Mouse (Mus musculus) liver, postnatal 0 days (tissue): Measurements from ENCODE around the gene Pth2. TPM values are rescaled to one million over a fixed set of nuclear protein-coding genes. Genes with fewer than 3 reads are reported as not detected.

Experiments used
- ATAC-seq: fragments of 200-750 bp; cut with Nextera tagmentation; 2 replicates; pipeline ENCODE4 v1.8.0; 2017; ENCODE audit warnings: mild to moderate bottlenecking, moderate library complexity
- DNase-seq: peaks from one replicate; pipeline ENCODE4 v3.0.0-alpha.2; 2016
- H3K27ac ChIP-seq: fragments of 300-500 bp; sonication (generic); 2 replicates; pipeline ENCODE4 v1.5.1; 2014; ENCODE audit warnings: antibody characterized with exemption, moderate library complexity, mild to moderate bottlenecking, low read depth
- H3K27me3 ChIP-seq: fragments of 300-500 bp; sonication (generic); 2 replicates; pipeline ENCODE4 v1.6.1; 2014; ENCODE audit warnings: low read length, control low read depth, mixed read lengths; ENCODE audit not compliant: insufficient read depth
- H3K36me3 ChIP-seq: fragments of 300-500 bp; sonication (generic); replicated peaks from 2 replicates; pipeline ENCODE4 v1.6.1; 2014; ENCODE audit warnings: mild to moderate bottlenecking, control low read depth, low read length, moderate library complexity, mixed read lengths; ENCODE audit not compliant: insufficient read depth
- H3K4me1 ChIP-seq: fragments of 300-500 bp; sonication (generic); 2 replicates; pipeline ENCODE4 v1.6.1; 2014; ENCODE audit warnings: antibody characterized with exemption, mild to moderate bottlenecking, control low read depth; ENCODE audit not compliant: insufficient read depth
- H3K4me2 ChIP-seq: fragments of 300-500 bp; sonication (generic); 2 replicates; pipeline ENCODE4 v1.6.1; 2014; ENCODE audit warnings: low read depth, mild to moderate bottlenecking, low read length, moderate library complexity, mixed read lengths
- H3K4me3 ChIP-seq: fragments of 300-500 bp; sonication (generic); 2 replicates; pipeline ENCODE4 v1.5.1; 2014; ENCODE audit warnings: low read depth, low read length
- H3K9ac ChIP-seq: fragments of 300-500 bp; sonication (generic); replicated peaks from 2 replicates; pipeline ENCODE4 v1.6.1; 2014; ENCODE audit warnings: mild to moderate bottlenecking, moderate library complexity
- H3K9me3 ChIP-seq: fragments of 300-500 bp; sonication (generic); 2 replicates; pipeline ENCODE4 v1.6.1; 2016; ENCODE audit warnings: mild to moderate bottlenecking, control low read depth, low read length, mixed read lengths
- CTCF ChIP-seq: sonication (generic); IDR thresholded peaks from 2 replicates; pipeline ENCODE4 v1.5.1; 2016; ENCODE audit warnings: antibody characterized with exemption, low read depth
- EP300 ChIP-seq: IDR thresholded peaks from 2 replicates; pipeline ENCODE4 v1.6.1; 2016; ENCODE audit warnings: antibody characterized with exemption, low read depth, mild to moderate bottlenecking
- WGBS: fragments of 180-500 bp; shearing (Covaris S2); extraction: QIAGEN DNeasy Blood & Tissue Kit; methylation state at CpG from one replicate; pipeline ENCODE4 v1.1.7; 2014; ENCODE audit not compliant: insufficient replicate concordance; 5-methylcytosine and 5-hydroxymethylcytosine counted together
- polyA plus RNA-seq: library from polyadenylated mRNA; unstranded; fragments of >200 nt; fragmentation: Nextera tagmentation; extraction: Ambion mirVana; gene quantifications from 2 replicates; pipeline ENCODE4 v1.2.1, GENCODE M21; 2015

Gene Pth2
- polyA plus RNA-seq, 1 experiment from 2014 or later: not detected

GRCm38 (mm10) chr7:45191803-45192363, 11.1 kb downstream of the Pth2 start:
- Histone ChIP-seq H3K4me1 (no peaks in the 10 kb centered on the region), H3K36me3 (no peaks in the 10 kb centered on the region), H3K4me3 (no peak overlapping the region), H3K9me3 (no peaks in the 10 kb centered on the region), H3K27ac (no peak overlapping the region), H3K4me2 (no peak overlapping the region), H3K27me3 (peaks cover 30% of the 10 kb centered on the region), H3K9ac (no peak overlapping the region)
- ATAC-seq (no peak), DNase-seq (no peak)
- TF ChIP-seq CTCF: no peak
- TF ChIP-seq EP300: no peak
- 22% methylated on average over 8 of the region's 8 CpGs for WGBS

DNA sequence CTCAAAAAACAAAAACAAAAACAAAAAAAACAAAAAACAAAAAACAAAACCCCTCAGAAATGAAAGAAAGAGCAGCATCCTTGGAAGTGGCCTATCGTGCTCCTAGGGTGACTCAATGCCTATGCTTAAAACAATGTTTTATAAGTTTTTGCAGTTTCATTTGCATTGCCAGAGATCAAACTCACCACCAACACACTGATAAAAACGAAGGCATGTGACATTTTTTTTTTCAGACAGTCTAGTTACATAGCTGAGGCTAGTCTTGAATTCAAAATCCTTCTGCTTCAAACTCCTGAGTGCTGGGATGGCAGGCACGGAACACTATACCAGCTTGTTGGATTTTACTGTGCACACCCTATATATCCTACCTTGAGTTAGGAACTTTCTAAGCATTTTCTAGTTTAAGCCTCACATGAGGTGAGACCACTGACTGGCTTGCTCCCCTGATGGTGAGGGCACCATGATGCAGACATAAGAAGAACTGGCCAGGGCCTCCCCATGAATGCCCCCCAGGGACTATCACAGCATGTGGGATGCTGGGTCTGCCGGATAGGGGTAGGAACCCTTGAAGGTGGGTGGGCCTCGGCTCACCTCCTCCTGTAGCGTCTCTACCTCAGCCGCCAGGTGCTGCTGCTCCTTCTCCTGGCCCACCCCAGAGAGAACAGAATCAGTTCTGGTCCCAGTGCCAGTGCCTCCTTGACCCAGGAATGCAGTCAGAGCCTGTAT, 12.0 kb downstream of the Pth2 start:
- no peak overlapping the region for H3K27ac ChIP-seq
- no peak overlapping the region for H3K9ac ChIP-seq
- TF ChIP-seq CTCF (no peak), EP300 (no peak)
- H3K4me3 ChIP-seq: no peak overlapping the region
- peaks cover 25% of the 10 kb centered on the region for H3K27me3 ChIP-seq
- ATAC-seq: no peak
- no peaks in the 10 kb centered on the region for H3K36me3 ChIP-seq
- H3K4me2 ChIP-seq: no peak overlapping the region
- no peak for DNase-seq
- no peaks in the 10 kb centered on the region for H3K4me1 ChIP-seq
- H3K9me3 ChIP-seq: no peaks in the 10 kb centered on the region
- WGBS: 66% methylated on average over 7 of the region's 7 CpGs

DNA sequence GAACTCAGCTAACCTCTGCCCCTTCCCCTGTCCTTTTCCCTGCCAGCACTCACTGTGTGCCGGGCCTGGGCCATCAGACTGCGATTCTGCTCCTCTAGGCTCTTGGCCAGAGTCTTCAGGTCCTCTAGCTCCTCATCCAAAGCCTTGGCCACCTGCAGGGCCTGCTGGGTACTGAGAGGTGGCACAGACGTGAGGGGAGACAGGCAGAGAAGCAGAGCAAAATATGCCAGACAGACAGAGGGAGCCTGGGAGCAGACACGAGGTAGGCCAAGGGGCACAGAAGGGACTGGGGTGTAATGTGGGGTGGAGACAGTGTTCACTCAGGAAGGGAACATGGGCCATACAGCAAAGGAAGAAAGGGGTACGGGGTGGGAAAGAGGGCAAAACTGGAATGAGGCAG, 12.6 kb downstream of the Pth2 start:
- Histone ChIP-seq H3K4me2 (no peak overlapping the region), H3K9ac (no peak overlapping the region), H3K4me3 (no peak overlapping the region), H3K27me3 (peaks cover 21% of the 10 kb centered on the region), H3K36me3 (no peaks in the 10 kb centered on the region), H3K27ac (no peak overlapping the region), H3K9me3 (no peaks in the 10 kb centered on the region), H3K4me1 (no peaks in the 10 kb centered on the region)
- ATAC-seq: no peak
- no peak for DNase-seq
- 68% methylated on average over 5 of the region's 5 CpGs for WGBS
- TF ChIP-seq CTCF: 0 out of 2 replicates have a peak, but pooled peaks have one; percentile 2
- no peak for TF ChIP-seq EP300

DNA sequence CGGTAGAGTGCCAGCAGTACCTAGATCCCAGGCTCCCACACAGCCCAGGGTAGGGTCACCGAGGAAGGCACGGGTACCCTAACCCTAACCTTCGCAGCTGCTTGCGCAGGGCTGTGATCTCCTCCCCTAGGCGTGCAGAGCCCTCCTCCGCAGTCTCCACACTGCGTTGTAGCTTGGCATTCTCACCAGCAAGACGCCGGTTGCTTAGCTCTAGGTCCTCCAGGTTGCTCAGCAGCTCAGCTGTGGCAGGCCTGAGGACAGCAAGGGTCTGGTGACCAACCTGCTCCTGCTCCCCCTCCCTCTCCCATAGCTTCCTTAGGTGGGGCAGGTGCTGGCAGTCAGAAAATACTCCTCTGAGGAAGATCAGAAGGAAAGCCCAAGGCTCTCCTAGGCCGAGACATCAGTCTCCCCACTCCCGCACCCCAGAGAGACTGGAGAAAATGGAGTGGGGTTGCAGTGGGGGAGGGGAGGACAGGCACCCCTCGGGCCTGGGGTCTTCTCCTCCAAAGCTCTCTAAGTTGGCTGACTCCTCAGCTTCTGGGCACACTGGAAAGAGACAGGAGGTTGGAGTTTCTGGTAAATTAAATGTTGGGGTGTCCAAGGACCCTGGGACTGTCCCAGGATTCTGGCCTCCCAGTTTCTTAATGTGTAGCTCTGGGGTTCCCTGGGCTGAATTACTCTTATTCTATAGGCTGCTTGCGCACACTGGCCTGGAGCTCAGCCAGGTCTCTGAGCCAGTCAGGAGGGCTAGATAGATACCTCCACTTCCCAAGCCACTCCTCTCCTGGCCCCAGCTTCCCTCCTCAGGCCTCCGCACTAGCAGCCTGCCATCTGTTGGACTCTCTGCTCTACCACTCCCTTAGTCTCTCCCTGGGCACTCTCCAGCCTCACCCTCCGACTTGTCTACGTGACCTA, 13.3 kb downstream of the Pth2 start:
- no peak overlapping the region for H3K4me3 ChIP-seq
- H3K36me3 ChIP-seq: no peaks in the 10 kb centered on the region
- H3K9ac ChIP-seq: no peak overlapping the region
- no peaks in the 10 kb centered on the region for H3K4me1 ChIP-seq
- H3K27me3 ChIP-seq: peaks cover 21% of the 10 kb centered on the region
- H3K4me2 ChIP-seq: no peak overlapping the region
- no peaks in the 10 kb centered on the region for H3K9me3 ChIP-seq
- ATAC-seq: no peak
- no peak for TF ChIP-seq CTCF
- no peak for TF ChIP-seq EP300
- 70% methylated on average over 17 of the region's 17 CpGs for WGBS
- no peak for DNase-seq
- H3K27ac ChIP-seq: no peak overlapping the region

DNA sequence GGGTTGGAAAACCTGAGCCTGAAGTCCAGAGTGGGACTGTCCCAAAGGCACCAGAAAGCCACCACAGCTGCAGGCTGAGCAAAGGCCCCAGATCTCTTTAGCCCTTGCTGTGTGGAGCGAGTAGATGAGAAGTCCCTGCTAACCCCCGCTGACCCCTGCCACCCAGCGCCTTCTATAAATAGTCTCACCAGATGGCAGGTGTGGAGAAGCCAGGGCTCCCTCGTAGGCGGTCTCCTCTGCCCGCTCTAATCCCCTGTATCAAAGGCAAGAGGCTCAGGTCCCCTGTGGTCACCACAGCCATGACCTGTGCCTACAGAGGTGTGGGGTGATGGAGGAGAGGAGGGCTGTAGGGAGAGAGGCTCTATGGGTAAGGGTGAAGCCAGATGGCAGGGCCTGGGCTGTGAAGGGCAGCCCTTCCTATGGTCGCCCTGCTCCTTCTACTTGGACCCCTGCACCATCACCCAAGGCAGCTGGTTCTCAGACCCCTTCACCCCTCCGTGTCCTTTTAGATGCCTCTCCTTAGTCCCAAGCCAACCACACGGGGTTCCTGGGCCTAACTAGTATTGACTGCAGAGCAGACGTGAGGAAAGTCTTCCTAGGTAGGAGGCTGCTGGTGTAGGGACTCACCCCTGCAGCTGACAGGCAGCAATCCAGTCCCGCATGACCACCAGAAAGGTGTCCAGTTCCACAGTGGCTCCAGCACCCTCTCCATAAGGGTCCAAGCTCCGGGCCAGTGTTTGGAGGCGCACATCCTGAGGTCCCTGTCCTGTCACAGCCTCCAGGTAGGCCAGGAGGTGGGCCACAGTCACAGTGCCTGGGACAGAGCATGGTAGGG, 14.8 kb downstream of the Pth2 start:
- TF ChIP-seq EP300 (no peak), CTCF (no peak)
- 61% methylated on average over 13 of the region's 13 CpGs for WGBS
- H3K4me3 ChIP-seq: no peak overlapping the region
- no peak overlapping the region for H3K4me2 ChIP-seq
- H3K27ac ChIP-seq: no peak overlapping the region
- ATAC-seq (no peak), DNase-seq (no peak)
- no peaks in the 10 kb centered on the region for H3K9me3 ChIP-seq
- no peaks in the 10 kb centered on the region for H3K36me3 ChIP-seq
- H3K27me3 ChIP-seq: 0 out of 2 replicates have a peak, but pooled peaks cover 13% of the 10 kb centered on the region
- no peak overlapping the region for H3K9ac ChIP-seq
- no peaks in the 10 kb centered on the region for H3K4me1 ChIP-seq
